Mouse (Mus musculus) mesoderm, embryonic 11.5 days (tissue): ENCODE measurements around the gene Maneal.

Experiments used
- DNase-seq: peaks from one replicate; pipeline ENCODE4 v3.0.0-alpha.2; 2012; ENCODE audit warnings: low read depth, low spot score

The Maneal gene

GRCm38 (mm10) chr4:124861283-124862188 lies at the start of gene Maneal:
Gene Maneal (minus strand): TSS chr4:124862171.
- no peak for DNase-seq

- DNase-seq, result peak; percentile 79
Measured at GRCm38 (mm10) chr4:124905971-124906822, 44.2 kb upstream of the Maneal start.

GRCm38 (mm10) chr4:124905417-124905816 lies 43.4 kb upstream of the Maneal start:
- no peak for DNase-seq

GRCm38 (mm10) chr4:124899906-124900305 lies 37.9 kb upstream of the Maneal start:
- no peak for DNase-seq

GRCm38 (mm10) chr4:124898428-124898827 lies 36.5 kb upstream of the Maneal start:
- no peak for DNase-seq

- DNase-seq, result peak; percentile 43
Measured at GRCm38 (mm10) chr4:124894508-124895428, 32.8 kb upstream of the Maneal start.

GRCm38 (mm10) chr4:124893769-124894168 lies 31.8 kb upstream of the Maneal start:
- no peak for DNase-seq

- DNase-seq, result no peak
Measured at GRCm38 (mm10) chr4:124890831-124891230, 28.9 kb upstream of the Maneal start.

- no peak for DNase-seq
Measured at GRCm38 (mm10) chr4:124889935-124890334, 28.0 kb upstream of the Maneal start.

GRCm38 (mm10) chr4:124888702-124889101 lies 26.7 kb upstream of the Maneal start:
- no peak for DNase-seq

GRCm38 (mm10) chr4:124882151-124882729 lies 20.3 kb upstream of the Maneal start:
- DNase-seq, result peak; percentile 64

- peak; percentile 92 for DNase-seq
Measured at GRCm38 (mm10) chr4:124881341-124881908, 19.5 kb upstream of the Maneal start.

- no peak for DNase-seq
Measured at GRCm38 (mm10) chr4:124880599-124880998, 18.6 kb upstream of the Maneal start, which contains the start of gene Epha10. Gene Epha10 (plus strand): TSS chr4:124880899.

GRCm38 (mm10) chr4:124872719-124873118 lies 10.7 kb upstream of the Maneal start:
- DNase-seq, result no peak

GRCm38 (mm10) chr4:124860446-124860845 lies 1.5 kb downstream of the Maneal start:
- DNase-seq, result peak; percentile 88

- no peak for DNase-seq
Measured at GRCm38 (mm10) chr4:124858370-124858769, 3.6 kb downstream of the Maneal start.

GRCm38 (mm10) chr4:124856294-124856693 lies 5.7 kb downstream of the Maneal start:
- no peak for DNase-seq

- DNase-seq, result peak; percentile 61
Measured at GRCm38 (mm10) chr4:124850933-124851658, 10.9 kb downstream of the Maneal start, which contains the start of gene 1110065P20Rik. Gene 1110065P20Rik (minus strand): TSS chr4:124851196.

GRCm38 (mm10) chr4:124850261-124850913 lies 11.6 kb downstream of the Maneal start, which contains the start of gene Yrdc:
Gene Yrdc (plus strand): TSS chr4:124850679.
- peak; percentile 95 for DNase-seq
